Mouse (Mus musculus) cerebellum, adult 2 months (tissue): ENCODE results near the gene Rpl27.

Experiments
- CTCF ChIP-seq: fragments of 200-500 bp; IDR thresholded peaks from 2 replicates; pipeline ENCODE4 v1.5.1; 2011; ENCODE audit warnings: low read depth, mild to moderate bottlenecking, control low read depth, low read length, moderate library complexity, borderline replicate concordance; ENCODE audit not compliant: insufficient read depth
- POLR2A ChIP-seq: fragments of 200-500 bp; IDR thresholded peaks from 2 replicates; pipeline ENCODE4 v1.6.1; 2011; ENCODE audit warnings: low read length, control low read depth, borderline replicate concordance; ENCODE audit not compliant: insufficient read depth

GRCm38 (mm10) chr11:101424925-101425813, 16.9 kb upstream of the Rpl27 start, which contains the start of the genes Rundc1 and Ptges3l:
- no peak; the same call in 1 of the 2 replicates for TF ChIP-seq CTCF
- peak; percentile 76; the same call in 1 of the 2 replicates for TF ChIP-seq POLR2A
